Mouse (Mus musculus) lung, postnatal 4 days (tissue): ENCODE results near the gene Rab3gap1.
A peak's percentile ranks its signal among the peaks of the same experiment; 100 is the strongest.
"Not testable (repeated sequence)": the region's sequence is repeated elsewhere in the genome, so short reads cannot be mapped to it uniquely, and the experiment has no call there.

Experiments
- DNase-seq, 2 experiments: peaks; one replicate each; pipeline ENCODE4 v3.0.0; 2021

Rab3gap1 gene

DNA sequence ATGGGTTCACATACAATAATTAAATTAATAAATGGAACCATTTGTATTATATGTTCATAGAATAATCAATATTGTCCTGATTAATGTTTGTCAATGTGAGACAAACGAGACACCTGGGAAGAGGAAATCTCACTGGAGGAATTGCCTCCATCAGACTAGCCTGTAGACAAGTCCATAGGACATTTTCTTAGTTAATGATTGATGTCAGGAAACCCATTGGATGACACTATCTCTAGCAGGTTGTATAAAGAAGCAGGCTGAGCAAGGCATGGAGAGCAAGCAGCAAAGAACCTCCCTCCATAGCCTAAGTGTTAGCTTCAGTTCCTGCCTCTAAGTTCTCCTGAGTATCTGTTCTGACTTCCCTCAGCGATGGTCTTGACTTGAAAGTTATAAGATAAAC is 64.8 kb downstream of the Rab3gap1 start:
- DNase-seq, result no peak

DNA sequence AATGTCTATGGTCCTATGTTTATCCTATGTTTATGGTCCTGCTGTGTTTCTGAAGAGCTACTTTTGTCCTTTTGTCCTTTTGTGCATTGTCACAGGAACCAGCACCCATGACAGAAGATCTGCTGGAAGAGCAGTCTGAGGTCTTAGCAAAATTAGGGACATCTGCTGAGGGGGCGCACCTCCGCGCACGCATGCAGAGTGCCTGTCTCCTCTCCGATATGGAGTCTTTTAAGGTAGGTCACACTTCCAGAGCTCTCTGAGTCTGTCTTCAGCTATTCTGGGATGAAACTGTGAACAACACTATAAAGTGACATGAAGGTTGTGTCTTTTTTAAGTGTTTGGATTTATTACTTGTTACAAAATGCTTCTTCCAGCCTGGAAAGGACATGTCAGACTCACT is 65.7 kb downstream of the Rab3gap1 start:
- no peak for DNase-seq

DNA sequence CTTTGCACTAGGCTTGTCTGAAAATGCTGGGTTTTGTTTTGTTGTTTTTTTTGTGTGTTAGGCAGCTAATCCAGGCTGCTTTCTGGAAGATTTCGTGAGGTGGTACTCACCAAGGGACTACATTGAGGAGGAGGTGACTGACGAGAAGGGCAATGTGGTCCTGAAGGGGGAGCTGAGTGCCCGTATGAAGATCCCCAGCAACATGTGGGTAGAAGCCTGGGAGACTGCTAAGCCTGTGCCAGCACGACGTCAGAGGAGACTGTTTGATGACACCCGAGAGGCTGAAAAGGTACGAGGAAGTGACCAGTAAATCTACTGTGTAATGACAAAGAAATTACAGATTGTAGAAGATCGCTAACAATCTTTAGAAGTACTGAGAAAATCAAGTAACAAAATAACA is 68.7 kb downstream of the Rab3gap1 start:
- DNase-seq, result no peak

DNA sequence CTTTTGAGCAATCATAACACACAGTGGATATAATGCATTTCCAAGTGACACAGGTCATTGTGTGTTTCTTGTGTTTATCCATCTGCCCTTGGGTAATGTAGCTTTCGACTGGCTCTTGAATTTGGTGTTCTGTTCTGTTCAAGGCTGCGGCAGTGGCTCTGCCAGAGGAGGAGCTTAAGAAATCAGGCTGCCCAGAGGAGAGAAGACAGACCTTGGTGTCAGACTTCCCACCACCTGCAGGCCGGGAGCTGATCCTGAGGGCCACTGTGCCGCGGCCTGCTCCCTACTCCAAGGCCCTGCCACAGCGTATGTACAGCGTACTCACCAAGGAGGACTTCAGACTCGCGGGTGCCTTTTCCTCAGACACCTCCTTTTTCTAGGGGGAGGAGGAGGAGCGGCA is 73.7 kb downstream of the Rab3gap1 start:
- DNase-seq, result no peak

DNA sequence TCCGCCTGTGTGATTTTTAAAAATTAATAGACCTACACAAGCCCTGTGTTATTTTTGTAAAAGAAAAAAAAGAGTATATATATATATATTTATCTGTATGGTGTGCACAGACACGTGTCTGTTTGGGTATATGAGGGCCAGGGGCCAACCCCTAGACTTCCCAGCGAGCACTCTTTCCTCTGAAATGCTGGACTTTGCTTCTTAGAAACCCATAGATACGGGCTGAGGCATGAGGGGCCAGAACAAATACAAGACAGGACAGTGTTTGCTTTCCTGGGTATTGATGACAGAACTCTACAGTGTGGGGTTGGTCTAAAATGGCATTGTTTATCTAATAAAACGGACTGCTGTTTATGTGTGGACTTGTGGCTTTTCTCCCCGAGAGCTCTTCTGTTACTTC is 74.9 kb downstream of the Rab3gap1 start:
- DNase-seq, result no peak

DNA sequence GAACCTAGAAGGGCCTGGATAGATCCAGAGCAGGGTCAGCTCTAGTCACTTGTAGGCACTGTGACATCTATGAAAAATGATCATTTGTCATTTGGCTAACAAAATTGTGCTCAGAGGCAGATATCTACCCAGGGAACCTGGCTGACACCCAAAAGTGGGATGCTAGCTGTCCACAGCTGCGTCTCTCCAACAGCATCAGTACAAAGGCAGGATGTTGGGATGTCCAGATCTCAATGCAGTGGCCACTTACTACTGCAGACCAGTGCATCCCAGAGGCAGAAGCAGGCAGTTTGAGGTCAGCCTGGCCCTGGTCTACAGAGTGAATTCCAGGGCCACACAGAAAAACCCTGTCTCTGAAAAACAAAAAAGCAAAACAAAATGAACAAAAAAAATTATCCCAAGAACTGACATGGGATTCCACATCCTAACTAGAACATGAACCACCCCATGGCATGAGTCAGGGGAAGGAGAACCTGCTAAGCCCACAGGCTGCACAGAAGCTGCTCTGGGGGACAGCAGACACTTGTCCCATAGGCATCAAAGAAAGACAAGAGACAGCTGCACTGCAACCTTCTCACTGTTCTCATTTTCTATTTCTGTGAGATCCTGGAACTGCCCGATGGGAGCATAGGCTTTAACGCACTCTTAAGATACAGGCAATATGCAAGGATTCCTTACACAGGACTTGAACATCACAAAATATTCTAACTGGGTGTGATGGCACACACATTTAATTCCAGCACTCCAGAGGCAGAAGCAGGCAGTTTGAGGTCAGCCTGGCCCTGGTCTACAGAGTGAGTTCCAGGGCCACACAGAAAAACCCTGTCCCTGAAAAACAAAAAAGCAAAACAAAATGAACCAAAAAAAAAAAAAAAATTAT is 77.4 kb downstream of the Rab3gap1 start:
- peak in 1 of 2 experiments; percentile 42 for DNase-seq

DNA sequence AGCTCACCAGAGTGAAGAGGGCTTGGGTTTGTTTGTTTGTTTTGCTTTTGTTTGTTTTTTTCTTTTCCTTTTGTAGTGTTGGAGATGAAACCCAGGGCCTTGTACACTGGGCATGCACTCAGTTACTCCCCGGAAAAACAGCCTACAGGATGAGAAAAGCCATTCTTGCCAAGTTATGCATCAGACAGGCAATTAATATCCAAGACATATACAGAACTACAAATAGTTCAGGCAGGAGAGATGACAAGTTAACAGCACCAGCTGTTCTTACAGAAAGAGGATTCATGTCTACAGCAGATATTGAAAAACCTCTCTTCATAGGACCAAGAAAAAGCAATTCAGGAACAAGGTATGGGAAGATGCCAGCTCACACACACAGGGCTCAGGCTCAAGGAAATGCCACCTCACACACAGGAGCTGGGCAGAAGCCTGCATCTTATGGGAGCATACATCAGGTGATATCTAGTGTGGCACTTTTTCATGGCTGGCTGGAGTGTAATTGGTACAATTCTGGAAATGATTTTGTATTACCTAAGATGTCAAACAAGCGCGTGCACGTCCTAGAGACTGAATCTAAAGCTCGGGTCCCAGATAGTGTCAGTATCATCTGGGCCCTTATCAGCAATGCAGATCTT is 78.2 kb downstream of the Rab3gap1 start:
- DNase-seq, result no peak

DNA sequence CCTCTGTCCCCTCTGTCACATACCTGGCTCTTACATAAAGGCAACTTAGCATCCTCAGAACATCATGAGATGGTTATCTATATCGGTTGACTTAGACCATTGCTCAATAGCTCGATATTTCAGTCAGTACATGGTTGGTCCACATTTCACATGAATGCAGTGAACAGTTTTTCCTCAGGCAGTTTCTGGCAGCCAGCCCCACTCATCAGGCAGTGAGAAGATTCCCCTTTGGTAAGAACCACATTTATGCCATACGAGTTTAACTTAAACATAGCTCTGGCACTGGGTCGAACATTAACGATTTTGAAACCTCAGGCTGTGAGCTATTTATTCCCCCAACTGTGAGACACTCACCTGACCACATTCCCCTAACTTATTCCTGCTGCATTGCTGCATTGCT is 80.2 kb downstream of the Rab3gap1 start:
- DNase-seq, result no peak

DNA sequence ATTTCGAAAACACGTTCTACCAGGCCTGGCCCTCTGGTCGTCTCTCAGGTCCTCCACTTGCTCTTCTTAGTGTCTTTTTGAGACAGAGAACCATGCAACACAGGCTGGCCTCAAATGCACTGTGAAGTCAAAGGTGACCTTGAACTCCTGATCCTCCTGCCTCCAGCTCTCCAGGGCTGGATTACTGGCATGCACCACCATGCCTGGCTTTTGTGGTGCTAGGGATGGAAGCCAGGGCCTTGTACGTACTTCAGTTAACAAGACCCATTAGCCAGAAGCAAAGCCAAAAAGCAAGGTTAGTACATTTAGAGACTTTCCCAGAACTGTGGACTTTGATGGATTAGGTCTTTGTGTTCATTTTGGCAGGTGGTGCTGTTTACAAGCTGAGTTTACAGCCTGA is 83.7 kb downstream of the Rab3gap1 start:
- DNase-seq, result no peak

DNA sequence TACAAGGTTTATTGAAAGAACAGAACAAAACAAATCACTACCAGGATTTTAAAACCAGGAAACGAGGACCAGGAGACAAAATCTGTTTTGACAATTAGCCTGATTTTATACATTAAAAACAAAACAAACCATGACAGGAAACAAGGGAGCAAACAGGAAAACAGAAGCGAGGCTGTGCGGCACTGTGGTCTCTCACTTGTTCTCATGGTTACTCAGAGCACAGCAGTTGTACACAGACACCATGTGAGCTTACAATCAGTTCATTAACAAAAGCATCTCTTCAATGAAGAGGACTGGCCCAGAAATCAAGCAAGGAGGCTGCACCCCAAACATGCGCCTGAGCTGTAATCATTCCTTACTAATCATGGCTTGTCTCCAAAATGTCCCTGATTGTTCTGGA is 85.6 kb downstream of the Rab3gap1 start:
- DNase-seq, result not testable (repeated sequence)

DNA sequence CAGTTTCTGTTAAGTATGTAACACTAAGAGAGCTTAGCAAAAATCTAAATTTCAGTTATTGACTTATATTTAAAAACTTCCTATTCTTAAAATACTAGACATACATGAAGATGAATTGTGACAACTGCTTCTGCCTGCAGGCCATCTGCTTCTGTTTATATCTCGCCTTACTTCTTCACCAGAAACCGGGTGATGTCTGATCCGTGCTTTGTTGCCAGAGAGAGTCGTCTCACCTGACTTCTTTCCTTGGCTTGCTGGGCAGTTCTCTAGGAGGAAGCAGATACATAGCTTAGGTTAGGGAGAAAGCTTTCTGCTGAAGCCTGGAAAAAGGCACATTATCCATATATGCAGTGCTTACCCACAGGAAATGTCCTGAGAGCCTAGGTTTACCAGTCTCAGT is 86.2 kb downstream of the Rab3gap1 start:
- no peak for DNase-seq

DNA sequence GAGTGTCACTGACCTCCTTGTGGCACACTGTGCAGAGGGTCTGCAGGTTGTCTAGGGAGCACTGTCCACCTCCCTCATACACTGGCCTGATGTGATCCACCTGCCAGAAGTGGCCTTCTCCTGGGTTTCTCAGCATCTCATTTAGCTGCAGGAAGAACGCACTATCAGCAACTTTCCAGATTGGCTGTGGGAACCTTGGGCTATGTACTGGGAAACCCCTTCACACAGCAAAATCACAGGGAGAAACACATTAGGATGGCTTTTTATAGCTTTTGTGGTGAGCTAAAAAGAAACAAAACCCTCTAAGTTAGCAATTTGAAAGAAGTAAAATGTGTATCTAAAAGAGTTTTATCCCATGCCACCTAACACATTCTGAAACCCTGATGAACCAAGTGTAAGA is 88.0 kb downstream of the Rab3gap1 start:
- DNase-seq, result no peak

DNA sequence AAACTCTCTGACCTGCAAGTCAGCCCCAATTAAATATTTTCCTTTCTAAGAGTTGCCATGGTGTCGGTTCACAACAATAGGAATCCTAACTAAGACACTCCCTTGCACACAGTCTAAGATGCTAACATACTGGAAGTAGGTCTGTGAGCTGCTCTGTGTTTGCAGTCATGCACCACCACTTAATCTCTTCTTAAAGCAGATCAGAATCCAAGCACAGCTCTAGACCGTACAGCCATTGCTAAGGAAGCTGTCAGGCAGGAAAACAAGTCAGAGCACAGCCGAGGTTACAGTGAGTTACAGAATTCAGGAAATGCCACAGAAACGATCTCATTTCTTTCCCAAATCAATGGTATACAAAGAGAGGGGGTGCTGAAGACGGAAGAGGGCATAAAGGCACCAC is 90.2 kb downstream of the Rab3gap1 start:
- no peak for DNase-seq

DNA sequence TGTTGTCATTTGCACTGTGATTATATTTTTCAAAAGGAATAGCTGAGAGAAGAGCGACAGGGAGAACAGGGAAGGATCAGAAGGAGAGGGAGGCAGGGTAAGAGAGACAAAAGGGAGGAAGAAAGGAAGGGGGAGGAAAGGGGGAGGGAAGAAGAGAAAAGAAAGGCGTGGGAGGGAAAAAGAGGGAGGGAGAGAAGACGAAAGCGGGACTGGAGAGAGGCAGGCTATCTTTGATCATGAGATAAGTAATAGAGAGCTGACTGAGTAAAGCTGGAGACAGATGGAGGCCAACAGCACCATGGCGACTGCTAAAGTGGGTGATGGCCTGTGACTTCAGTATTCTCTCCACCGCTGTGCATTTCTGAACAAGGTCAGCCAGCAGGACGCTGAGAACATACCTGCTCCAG is 90.7 kb downstream of the Rab3gap1 start:
- no peak for DNase-seq

DNA sequence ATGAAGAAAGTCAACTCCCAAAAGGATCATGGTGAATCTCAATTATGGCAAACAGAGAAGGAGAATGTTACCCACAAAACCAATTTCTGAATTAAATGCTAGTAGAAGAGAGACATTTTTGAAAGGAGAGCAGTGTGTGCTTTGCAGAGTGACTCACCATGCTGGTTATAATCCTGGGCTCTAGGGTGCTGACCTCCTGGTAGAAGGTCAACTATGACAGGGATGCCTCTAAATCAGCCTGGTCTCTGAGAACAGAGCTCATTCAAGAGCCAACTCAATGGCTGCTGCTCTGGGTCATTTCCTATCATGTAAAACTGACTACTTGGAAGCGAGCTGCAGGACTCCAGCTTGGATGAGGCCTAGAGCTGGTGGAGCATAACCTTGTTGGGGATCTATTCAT is 92.6 kb downstream of the Rab3gap1 start:
- no peak for DNase-seq

DNA sequence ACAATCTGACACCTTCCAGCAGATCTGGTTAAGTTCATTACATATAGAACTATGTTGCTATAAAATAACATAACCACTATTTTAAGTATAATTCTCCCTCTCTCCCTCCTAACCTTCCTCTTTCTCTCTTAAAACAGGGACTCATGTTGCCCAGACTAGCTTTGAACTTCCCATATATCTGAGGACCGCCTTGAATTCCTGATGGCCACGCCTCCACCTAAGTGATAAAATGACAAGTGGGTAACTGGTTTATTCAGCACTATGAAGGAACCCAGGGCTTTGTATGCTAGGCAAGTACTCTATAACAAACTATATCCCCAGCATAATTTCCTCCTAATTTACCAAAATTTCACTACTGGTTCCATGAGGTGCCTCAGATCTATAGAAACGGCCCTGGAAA is 94.8 kb downstream of the Rab3gap1 start:
- DNase-seq, result no peak

DNA sequence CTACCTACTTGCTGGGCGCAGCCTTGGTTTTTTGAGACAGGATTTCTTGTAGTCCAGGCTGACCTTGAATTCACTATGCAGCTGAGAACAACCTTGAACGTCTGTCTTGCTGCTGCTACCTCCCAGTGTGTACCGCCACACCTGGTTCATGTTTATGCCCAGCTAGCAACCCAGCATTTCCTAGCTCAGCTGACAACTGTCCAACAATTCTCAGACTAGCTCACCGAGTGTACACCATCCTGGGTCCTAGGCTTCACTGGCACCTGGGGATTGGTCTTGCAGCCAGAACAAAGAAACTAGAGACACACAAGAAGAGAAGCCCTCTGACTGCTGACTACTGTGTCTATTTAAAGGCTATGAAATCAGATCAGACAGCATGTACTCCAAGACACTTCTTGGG is 102.3 kb downstream of the Rab3gap1 start:
- no peak for DNase-seq

DNA sequence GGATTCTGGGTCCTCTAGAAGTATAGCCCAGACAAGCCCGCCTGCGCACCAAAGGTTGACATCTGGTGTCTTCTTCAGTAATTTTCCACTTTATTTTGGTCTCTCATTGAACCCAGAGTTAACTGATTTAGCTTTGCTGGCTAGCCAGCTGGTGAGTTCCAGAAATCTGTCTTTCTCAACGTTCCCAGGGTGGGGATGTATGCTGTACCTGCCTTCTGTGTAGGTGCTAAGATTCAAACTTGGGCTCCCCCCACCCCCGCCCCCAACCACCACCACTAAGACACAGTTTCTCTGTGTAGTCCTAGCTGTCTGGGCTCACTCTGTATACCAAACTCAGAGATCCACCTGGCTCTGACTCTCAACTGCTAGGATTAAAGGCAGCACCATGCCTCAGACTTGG is 105.5 kb downstream of the Rab3gap1 start:
- DNase-seq, result no peak

DNA sequence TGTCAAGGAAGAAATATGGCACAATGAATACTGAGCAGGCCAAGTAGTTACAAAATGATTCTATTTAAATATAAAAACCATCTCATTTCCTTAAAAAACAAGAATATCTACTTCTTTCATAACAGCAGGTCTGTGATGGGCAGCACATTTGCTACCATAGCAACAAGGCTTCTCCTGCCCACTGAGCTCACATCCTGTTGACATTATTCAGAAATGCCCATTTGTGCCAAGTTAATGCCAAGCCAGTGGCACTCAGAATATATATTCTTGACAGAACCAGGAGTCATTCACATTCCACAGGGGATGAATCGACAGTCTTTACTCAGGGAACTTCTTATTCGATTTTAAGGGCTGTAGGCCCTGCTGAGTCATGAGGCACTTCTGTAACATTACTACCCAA is 107.1 kb downstream of the Rab3gap1 start:
- no peak for DNase-seq

DNA sequence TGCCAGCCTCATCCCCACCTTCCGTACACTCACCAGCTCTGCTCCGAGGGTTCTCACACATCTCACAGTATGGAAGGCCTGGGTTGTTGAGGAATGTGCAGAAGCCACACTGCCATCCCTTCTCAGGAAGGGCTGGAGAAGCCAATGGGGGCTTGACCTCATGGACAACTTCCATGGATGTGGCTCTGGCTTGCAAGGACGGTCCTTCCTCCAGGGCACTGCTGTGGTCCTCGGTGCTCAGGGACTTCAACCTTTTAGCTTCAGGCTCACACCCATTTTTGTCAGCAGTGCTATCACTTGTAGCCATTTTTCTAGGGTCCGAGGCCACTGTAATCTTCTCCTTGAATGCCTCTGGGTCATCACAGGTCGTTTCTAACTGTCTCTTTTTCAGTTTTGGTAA is 107.5 kb downstream of the Rab3gap1 start:
- DNase-seq, result no peak

DNA sequence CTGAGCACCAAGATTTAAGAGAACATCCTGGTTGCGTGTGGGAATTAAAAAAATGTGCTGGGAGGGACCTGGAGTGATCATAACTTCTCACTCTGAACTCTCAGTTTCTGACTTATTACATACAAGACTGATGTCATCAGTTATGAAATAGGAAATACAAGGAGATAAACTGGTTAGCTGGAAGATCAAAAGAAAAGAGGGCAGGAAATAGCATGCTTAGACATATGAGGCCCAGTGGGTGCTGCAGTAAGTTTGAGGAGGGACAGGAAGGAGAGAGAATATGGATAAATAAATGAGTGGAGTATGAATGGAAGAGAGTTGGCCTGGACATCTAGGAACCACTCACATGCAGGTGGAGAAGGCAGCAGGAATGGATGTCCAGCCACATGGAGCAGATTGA is 109.6 kb downstream of the Rab3gap1 start:
- no peak for DNase-seq

DNA sequence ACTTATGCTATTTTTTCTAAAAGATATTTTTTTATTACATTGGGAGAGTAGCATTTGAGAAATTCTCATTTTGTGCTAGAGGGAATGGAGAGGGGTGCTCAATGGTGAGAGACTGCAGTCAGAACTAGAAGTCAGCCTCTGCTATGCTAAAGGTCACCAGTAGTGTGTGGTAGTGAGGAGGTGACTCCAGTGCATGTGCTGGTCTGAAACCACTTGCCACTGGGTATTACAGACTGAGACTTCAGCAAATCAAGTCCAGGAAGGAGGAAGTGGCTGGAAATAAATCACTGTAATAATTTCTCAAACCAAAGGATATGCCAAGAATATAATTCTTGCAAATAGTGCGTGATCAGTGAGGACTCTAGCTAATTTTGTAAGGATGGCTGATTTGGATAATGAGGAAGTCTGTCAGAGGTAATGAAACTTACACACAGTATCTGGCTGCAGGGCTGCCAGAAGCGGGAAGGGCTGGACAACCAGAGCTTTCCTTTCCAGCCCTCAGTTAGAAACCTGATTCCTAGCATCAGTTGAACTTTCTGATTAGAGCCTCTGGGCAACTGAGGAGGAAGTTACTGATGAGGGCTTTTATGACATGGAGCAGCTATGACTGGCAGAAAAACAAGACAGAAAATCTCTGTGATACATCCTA is 112.5 kb downstream of the Rab3gap1 start:
- DNase-seq, result no peak

DNA sequence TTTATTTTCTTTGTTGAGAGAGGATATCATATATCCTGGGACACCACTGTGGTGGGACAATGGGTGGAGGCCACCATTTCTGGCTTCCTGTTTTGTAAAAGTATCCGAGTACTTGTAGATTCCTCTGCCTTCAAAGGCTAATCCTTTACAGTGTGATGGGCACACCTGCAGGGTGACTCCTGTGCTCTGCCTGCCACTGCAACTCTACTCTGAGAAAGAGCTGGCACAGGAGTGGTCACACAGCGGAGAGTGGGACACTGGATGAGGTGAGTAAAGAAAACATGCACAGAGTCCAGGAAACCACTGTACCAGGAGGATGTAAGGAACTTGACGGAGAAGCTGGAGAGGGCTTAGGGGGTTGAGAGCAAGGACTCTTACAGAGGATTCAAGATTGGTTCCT is 113.7 kb downstream of the Rab3gap1 start:
- DNase-seq, result no peak
